Mouse (Mus musculus) bone marrow macrophage, adult 2 months (primary cell): ENCODE measurements around the gene Sqstm1. TPM values are rescaled to one million over a fixed set of nuclear protein-coding genes. Genes with fewer than 3 reads are reported as not detected.

Experiments
- H3K27ac ChIP-seq: 2 replicates; pipeline ENCODE4 v1.5.1; 2012; ENCODE audit warnings: low read depth, low read length; ENCODE audit not compliant: insufficient read depth
- H3K4me1 ChIP-seq: 2 replicates; pipeline ENCODE4 v1.6.1; 2012; ENCODE audit warnings: low read length; ENCODE audit not compliant: control insufficient read depth, insufficient read depth
- H3K4me3 ChIP-seq: 2 replicates; pipeline ENCODE4 v1.5.1; 2012; ENCODE audit warnings: mild to moderate bottlenecking, low read length, moderate library complexity; ENCODE audit not compliant: insufficient read depth
- CTCF ChIP-seq: IDR thresholded peaks from 2 replicates; pipeline ENCODE4 v1.5.1; 2012; ENCODE audit warnings: low read depth, mild to moderate bottlenecking, low read length, moderate library complexity
- POLR2A ChIP-seq: IDR thresholded peaks from 2 replicates; pipeline ENCODE4 v1.6.1; 2012; ENCODE audit warnings: mild to moderate bottlenecking, low read depth, low read length, borderline replicate concordance
- polyA plus RNA-seq: library from polyadenylated mRNA; stranded (reverse); fragments of >200 nt; gene quantifications from 2 replicates; pipeline ENCODE4 v1.2.4, GENCODE M21; 2012; ENCODE audit not compliant: missing spikeins, insufficient read depth, insufficient read length

Gene Sqstm1
- polyA plus RNA-seq, 1 experiment: 560 TPM

DNA sequence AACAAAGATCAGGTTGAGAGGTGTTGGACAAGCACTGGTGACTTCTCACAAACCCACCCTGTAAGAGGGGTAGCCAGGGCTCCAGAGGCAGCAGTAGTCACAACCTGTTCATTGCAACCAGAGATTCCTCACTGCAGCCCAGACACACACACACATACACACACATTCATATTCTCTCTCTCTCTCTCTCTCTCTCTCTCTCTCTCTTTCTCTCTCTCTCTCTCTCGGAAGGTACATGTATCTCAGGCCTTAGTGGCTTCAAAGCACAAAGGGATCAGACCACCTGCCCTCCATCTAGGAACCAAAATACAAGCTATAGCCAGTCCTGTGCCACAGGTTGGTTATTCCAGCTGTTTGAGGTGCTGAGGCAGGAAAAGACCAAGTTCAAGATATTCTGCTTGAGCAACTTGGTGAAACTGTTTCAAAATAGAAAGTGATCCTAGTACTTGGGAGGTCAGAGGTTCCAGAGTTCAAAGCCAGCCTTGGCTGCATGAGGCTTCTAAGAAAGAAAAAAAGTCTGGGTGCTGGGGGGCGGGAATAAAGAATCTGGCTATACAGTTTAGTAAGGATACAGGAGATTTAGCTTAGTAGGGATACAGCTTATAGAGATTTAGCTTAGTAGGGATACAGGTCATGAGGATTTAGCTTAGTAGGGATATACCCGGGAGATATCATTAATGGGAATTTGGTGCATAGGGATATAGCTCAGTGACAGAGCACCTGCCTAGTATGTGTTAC is 864 bp upstream of the Sqstm1 start:
- H3K4me3 ChIP-seq: peak overlapping the region; percentile 94
- H3K4me1 ChIP-seq: peaks cover 51% of the 10 kb centered on the region
- no peak for TF ChIP-seq CTCF
- no peak for TF ChIP-seq POLR2A
- H3K27ac ChIP-seq: peak overlapping the region; percentile 96

DNA sequence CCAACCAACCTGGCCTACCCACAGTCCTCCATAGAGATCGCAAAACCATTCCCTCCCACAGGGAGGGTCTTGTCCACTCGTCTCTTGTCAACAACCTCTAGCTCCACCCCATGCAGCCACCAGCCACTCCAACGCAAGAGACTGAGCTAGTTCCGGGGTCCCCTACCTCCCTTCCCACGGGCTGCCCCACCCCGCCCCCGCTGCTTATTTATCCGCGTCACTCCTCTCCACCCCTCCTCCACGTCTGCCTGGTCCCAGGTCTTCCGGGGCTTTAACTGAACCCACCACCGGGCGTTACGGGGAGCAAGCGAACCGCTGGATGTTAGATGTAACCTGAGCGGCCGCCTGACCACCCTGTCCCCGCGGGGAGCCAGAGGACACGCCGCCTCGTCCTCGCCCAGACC is 524 bp downstream of the Sqstm1 start:
- no peak for TF ChIP-seq CTCF
- TF ChIP-seq POLR2A: no peak
- Histone ChIP-seq H3K27ac (peak overlapping the region; percentile 96), H3K4me3 (peak overlapping the region; percentile 94), H3K4me1 (peaks cover 51% of the 10 kb centered on the region)

DNA sequence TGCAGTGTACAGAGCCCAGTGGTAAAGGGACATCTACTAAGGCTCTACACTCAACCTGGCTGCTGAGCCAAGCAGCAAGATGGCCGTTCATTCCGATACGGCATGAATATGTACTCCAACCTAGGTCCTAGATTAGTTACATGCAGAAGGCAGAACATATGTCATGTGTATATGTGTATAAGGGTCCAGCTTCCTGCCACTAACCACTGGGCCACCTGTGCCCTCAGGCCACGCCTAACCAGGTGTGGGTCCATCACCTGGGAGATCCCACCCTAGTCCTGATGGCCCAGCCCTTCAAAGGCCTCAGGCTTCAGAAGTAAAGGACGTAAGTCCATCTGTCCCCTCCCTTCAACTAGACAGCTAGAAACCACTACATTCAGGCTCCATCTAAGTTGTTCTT is 2.6 kb downstream of the Sqstm1 start:
- H3K27ac ChIP-seq: no peak overlapping the region
- H3K4me3 ChIP-seq: peak overlapping the region; percentile 53
- H3K4me1 ChIP-seq: peaks cover 39% of the 10 kb centered on the region
- TF ChIP-seq POLR2A: no peak

DNA sequence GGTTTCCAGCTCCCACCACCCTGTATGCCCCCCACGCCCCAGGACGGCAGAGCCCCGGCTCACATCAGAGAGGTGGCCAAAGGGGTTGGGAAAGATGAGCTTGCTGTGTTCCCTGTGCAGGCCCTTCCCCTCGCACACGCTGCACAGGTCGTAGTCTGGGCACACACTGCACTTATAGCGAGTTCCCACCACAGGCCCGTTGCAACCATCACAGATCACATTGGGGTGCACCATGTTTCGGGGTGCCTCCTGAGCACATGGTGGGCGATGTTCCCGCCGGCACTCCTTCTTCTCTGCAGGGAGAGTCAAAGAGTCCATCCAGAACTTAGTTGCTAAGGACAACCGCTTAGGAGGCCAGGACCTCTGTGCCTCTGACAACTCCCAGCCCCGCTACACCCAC is 3.3 kb downstream of the Sqstm1 start:
- Histone ChIP-seq H3K27ac (no peak overlapping the region), H3K4me3 (no peak overlapping the region), H3K4me1 (peaks cover 36% of the 10 kb centered on the region)
- no peak for TF ChIP-seq CTCF

DNA sequence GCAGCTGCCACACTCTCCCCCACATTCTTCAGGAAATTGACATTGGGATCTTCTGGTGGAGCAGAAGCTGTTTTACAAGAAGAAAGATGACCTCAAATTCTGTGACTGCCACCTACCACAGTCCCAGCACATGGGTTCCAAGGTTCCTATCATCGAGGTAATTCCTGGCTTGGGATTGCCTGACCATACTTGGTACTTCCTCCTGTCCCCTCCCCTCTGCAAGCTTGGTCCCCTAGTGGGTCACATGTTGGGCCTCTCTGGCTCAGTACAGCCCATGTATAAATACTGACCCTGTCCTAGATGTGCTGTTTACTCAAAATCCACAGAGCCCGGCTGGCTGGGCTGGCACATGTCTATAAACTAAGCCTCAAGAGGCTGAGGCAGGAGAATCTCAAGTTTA is 4.6 kb downstream of the Sqstm1 start:
- TF ChIP-seq POLR2A (no peak), CTCF (no peak)
- Histone ChIP-seq H3K4me1 (peaks cover 27% of the 10 kb centered on the region), H3K27ac (no peak overlapping the region), H3K4me3 (no peak overlapping the region)

DNA sequence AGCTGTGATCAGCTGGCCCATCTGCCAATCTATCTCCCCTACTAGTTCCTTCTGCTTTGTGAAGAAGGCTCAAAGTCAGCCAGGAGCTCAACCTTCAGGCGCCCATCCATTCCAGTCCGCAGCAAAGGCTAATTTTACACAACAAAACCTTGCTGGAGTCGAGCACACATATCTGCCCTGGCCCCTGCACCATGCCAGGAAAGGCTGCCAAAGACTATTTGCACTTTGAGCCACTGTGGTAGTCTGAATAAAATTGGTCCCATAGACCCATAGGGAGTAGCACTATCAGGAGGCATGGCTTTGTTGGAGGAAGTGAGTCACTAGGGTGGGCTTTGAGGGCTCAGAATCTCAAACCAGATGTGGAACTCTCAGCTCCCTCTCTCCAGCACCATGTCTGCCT is 5.2 kb downstream of the Sqstm1 start:
- Histone ChIP-seq H3K4me1 (peaks cover 27% of the 10 kb centered on the region), H3K4me3 (no peak overlapping the region), H3K27ac (no peak overlapping the region)
- TF ChIP-seq CTCF: no peak

DNA sequence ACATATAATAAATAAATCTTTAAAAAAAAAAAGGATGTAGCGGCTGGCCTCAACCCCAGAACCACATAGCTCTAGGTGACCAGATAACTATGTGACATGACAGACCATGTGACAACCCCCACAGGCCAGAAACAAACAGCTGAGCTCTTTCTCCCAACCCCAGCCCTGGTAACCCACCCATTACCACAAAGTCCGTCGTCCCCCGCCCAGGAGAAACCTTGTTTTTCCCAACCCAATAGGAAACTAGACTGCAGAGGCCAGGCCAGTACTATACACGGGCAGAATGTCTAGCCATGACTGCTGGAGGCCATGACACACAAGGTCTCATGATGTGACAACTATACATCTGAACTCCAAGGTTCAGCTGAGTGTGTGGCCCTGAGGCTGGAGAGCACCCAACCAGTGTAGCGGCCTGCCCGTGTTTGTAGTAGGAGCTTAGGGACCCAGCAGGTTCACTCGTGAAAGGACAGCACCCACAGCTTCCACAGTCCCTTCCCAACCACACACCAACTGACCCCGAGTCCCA is 7.3 kb downstream of the Sqstm1 start:
- no peak overlapping the region for H3K27ac ChIP-seq
- TF ChIP-seq CTCF: no peak
- TF ChIP-seq POLR2A: no peak
- no peak overlapping the region for H3K4me3 ChIP-seq
- H3K4me1 ChIP-seq: peaks cover 22% of the 10 kb centered on the region

DNA sequence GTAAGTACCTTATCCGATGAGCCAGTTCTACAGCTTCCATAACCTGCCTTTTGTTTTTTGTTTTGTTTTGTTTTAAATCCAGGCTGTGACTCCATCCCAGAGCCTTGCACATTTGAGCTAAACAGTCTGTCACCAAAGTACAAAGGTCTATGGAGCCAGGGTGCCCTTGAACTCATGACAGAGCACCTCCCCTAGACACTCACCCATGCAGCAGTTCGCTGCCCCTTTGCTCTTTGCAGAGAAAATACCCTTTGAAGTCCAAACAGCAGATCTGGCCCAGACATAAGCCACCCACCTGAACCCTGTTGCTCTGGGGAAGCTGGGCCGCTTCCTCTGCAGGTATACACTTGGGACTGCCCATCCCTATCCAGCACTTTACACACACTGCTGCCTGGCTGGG is 9.0 kb downstream of the Sqstm1 start:
- Histone ChIP-seq H3K27ac (no peak overlapping the region), H3K4me1 (peaks cover 7% of the 10 kb centered on the region; the same call in 1 of the 2 replicates), H3K4me3 (no peak overlapping the region)
- TF ChIP-seq POLR2A (no peak), CTCF (no peak)

DNA sequence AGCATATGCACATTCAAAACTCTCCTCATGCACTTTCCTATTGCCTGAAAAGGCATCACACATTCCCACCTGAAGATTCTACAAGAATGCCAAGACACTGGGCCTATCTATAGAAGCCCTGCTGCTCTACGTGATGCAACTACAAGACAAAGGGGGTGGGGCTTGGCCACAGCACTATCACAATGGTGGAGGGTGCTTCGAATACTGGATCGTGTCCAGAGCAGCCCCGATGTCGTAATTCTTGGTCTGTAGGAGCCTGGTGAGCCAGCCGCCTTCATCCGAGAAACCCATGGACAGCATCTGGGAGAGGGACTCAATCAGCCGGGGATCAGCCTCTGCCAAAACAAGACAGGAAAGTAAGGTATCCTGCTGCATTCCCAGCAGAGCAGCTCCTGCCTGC is 10.0 kb downstream of the Sqstm1 start:
- Histone ChIP-seq H3K4me3 (no peak overlapping the region), H3K4me1 (no peaks in the 10 kb centered on the region), H3K27ac (no peak overlapping the region)
- TF ChIP-seq POLR2A: no peak
- TF ChIP-seq CTCF: no peak

DNA sequence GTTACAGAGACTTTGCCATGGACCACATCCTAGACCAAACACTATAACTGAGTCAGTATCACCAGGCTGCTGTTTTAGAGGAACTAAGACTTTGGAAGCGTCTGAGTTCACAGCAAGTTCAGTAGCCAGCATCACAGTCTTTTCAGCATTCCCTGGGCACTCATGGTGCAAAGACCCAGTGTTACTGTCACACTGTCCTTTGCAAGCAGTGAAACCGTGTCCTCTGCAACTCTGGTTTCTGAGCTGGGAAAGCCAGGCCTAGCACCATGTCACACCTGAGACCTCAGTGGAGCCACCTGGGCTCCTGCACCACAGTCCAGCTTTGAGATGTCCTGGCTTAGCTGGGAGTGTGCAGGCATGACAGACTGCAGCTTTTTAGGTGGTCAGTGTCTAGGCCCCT is 11.7 kb downstream of the Sqstm1 start:
- TF ChIP-seq POLR2A: no peak
- no peak for TF ChIP-seq CTCF
- H3K27ac ChIP-seq: no peak overlapping the region
- no peaks in the 10 kb centered on the region for H3K4me1 ChIP-seq
- no peak overlapping the region for H3K4me3 ChIP-seq

DNA sequence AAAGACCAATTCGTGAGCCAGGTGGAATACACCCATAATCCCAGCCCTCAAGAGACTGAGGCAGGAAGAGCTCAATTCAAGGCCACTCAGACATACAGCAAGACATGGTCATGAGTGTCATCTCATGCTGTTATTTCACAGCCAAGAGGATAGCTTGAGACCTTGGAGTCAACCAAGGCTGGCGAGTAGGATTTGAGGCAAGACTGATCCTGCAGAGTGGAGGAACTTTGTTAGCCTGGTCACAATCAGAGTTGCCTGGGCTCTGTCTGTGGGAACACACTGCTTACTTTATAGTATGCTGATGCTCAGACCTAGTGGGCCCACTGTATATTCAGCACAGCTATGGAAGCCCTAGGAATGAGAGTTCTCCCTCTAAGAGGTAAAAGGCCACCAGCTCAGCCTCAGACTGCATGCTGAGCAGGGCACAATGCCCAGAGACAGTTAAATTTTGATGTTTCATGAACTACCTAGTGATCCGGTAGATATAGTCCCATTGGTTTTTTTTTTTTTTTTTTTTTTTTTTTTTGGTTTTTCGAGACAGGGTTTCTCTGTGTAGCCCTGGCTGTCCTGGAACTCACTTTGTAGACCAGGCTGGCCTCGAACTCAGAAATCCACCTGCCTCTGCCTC is 12.3 kb downstream of the Sqstm1 start:
- Histone ChIP-seq H3K27ac (no peak overlapping the region), H3K4me1 (no peaks in the 10 kb centered on the region), H3K4me3 (no peak overlapping the region)
- TF ChIP-seq CTCF: no peak
- TF ChIP-seq POLR2A: no peak
